In genomic region chr5:88768201-88768600, GRCm38 (mm10) we compare ENCODE assay signal across 18 mouse cellular contexts. TPM values are rescaled to one million over a fixed set of nuclear protein-coding genes. Genes with fewer than 3 reads are reported as not detected.
DNase-seq lines count a peak whose midpoint lies in the region; ATAC-seq lines count a peak whose summit lies in the region.
"Had no signal": no experiment of that assay in that cellular context is flagged by ENCODE, and none has a peak within 500 bp of the region (broad histone marks: within the 10 kb centered on the region; RNA-seq: fewer than 3 reads in every experiment).

No protein-coding gene starts in this region.

- peaks cover 59% of the 10 kb centered on the region for H3K79me2 ChIP-seq in macrophage (ENCODE audit: inconsistent target)

- peaks cover 12% of the 10 kb centered on the region for H3K4me1 ChIP-seq in heart, embryonic 11.5 days (ENCODE audit: control insufficient read depth, insufficient read depth, low read length)
- peaks cover 11% of the 10 kb centered on the region for H3K4me1 ChIP-seq in heart, embryonic 12.5 days (replicated peaks)
- H3K4me1 ChIP-seq in liver, embryonic 11.5 days (replicated peaks; ENCODE audit: control insufficient read depth, insufficient read depth, low read length) = peaks cover 29% of the 10 kb centered on the region
- peaks cover 19% of the 10 kb centered on the region for H3K4me1 ChIP-seq in midbrain, embryonic 14.5 days (ENCODE audit: control insufficient read depth, insufficient read depth, low read length)

- H3K4me2 ChIP-seq in heart, embryonic 11.5 days = peak overlapping the region; percentile 67; the same call in 1 of the 2 replicates
- no peak overlapping the region for H3K4me2 ChIP-seq in heart, embryonic 12.5 days
- peak overlapping the region; percentile 69 for H3K4me2 ChIP-seq in liver, embryonic 11.5 days
- no peak overlapping the region for H3K4me2 ChIP-seq in midbrain, embryonic 14.5 days (ENCODE audit: low read length)
- H3K4me2 ChIP-seq: kidney, embryonic 15.5 days; stomach, embryonic 15.5 days had no signal

- H3K4me3 ChIP-seq in heart, embryonic 11.5 days (ENCODE audit: low read depth, low read length) = no peak overlapping the region
- no peak overlapping the region for H3K4me3 ChIP-seq in heart, embryonic 12.5 days
- H3K4me3 ChIP-seq in liver, embryonic 11.5 days (ENCODE audit: low read depth, low read length) = peak overlapping the region; percentile 29
- no peak overlapping the region; the same call in 1 of the 2 replicates for H3K4me3 ChIP-seq in macrophage (ENCODE audit: inconsistent target)
- no peak overlapping the region for H3K4me3 ChIP-seq in midbrain, embryonic 14.5 days (replicated peaks; ENCODE audit: low read depth, low read length)
- H3K4me3 ChIP-seq: heart, adult 2 months; kidney, embryonic 15.5 days; limb, embryonic 10.5 days; midbrain, embryonic 10.5 days; neural tube, embryonic 12.5 days; stomach, embryonic 15.5 days had no signal

- H3K9ac ChIP-seq in heart, embryonic 11.5 days (ENCODE audit: low read depth, low read length) = no peak overlapping the region
- no peak overlapping the region for H3K9ac ChIP-seq in heart, embryonic 12.5 days
- no peak overlapping the region for H3K9ac ChIP-seq in liver, embryonic 11.5 days (ENCODE audit: low read depth, low read length)
- no peak overlapping the region for H3K9ac ChIP-seq in midbrain, embryonic 14.5 days (replicated peaks; ENCODE audit: low read length)
- H3K9ac ChIP-seq: kidney, embryonic 15.5 days; neural tube, embryonic 12.5 days; stomach, embryonic 15.5 days had no signal

- H3K27me3 ChIP-seq in heart, embryonic 11.5 days (ENCODE audit: control insufficient read depth, insufficient read depth, low read length) = no peaks in the 10 kb centered on the region
- H3K27me3 ChIP-seq in heart, embryonic 12.5 days (replicated peaks) = no peaks in the 10 kb centered on the region
- H3K27me3 ChIP-seq in liver, embryonic 11.5 days (replicated peaks; ENCODE audit: control insufficient read depth, insufficient read depth, low read length) = no peaks in the 10 kb centered on the region
- no peaks in the 10 kb centered on the region for H3K27me3 ChIP-seq in midbrain, embryonic 14.5 days (ENCODE audit: control insufficient read depth, insufficient read depth, low read length)
- H3K27me3 ChIP-seq: kidney, embryonic 15.5 days; neural tube, embryonic 12.5 days; stomach, embryonic 15.5 days had no signal

- ATAC-seq in heart, embryonic 11.5 days (replicated peaks; ENCODE audit: insufficient number of reproducible peaks, low FRiP score, low TSS enrichment) = no peak
- ATAC-seq in heart, embryonic 12.5 days (ENCODE audit: insufficient number of reproducible peaks, low FRiP score) = no peak
- peak; percentile 24 for ATAC-seq in liver, embryonic 11.5 days (replicated peaks; ENCODE audit: low FRiP score)
- ATAC-seq in midbrain, embryonic 14.5 days (ENCODE audit: low FRiP score, low TSS enrichment) = no peak
- no peak for ATAC-seq in frontal cortex, adult (ENCODE audit: low TSS enrichment)

- no peak overlapping the region for H3K27ac ChIP-seq in heart, embryonic 11.5 days (ENCODE audit: low read depth, low read length)
- no peak overlapping the region for H3K27ac ChIP-seq in heart, embryonic 12.5 days (ENCODE audit: poor library complexity, severe bottlenecking)
- peak overlapping the region; percentile 74 for H3K27ac ChIP-seq in liver, embryonic 11.5 days (ENCODE audit: low read depth, low read length)
- H3K27ac ChIP-seq in macrophage = peak overlapping the region; percentile 64
- H3K27ac ChIP-seq in midbrain, embryonic 14.5 days (replicated peaks; ENCODE audit: low read depth, low read length) = no peak overlapping the region
- H3K27ac ChIP-seq: heart, adult 2 months; kidney, embryonic 15.5 days; limb, embryonic 10.5 days; midbrain, embryonic 10.5 days; neural tube, embryonic 12.5 days; stomach, embryonic 15.5 days had no signal

- no peaks in the 10 kb centered on the region for H3K9me3 ChIP-seq in heart, embryonic 11.5 days (replicated peaks; ENCODE audit: control insufficient read depth, low read length)
- no peaks in the 10 kb centered on the region for H3K9me3 ChIP-seq in heart, embryonic 12.5 days (replicated peaks)
- no peaks in the 10 kb centered on the region for H3K9me3 ChIP-seq in liver, embryonic 11.5 days (ENCODE audit: control insufficient read depth, low read length)
- no peaks in the 10 kb centered on the region for H3K9me3 ChIP-seq in midbrain, embryonic 14.5 days (ENCODE audit: control insufficient read depth, low read length)
- H3K9me3 ChIP-seq: kidney, embryonic 15.5 days; limb, embryonic 10.5 days; midbrain, embryonic 10.5 days; neural tube, embryonic 12.5 days; stomach, embryonic 15.5 days had no signal

- WGBS in heart, embryonic 11.5 days (ENCODE audit: insufficient replicate concordance) = 86% methylated on average over 6 of the region's 6 CpGs
- WGBS in heart, embryonic 12.5 days = 79% methylated on average over 6 of the region's 6 CpGs
- 50% methylated on average over 6 of the region's 6 CpGs for WGBS in liver, embryonic 11.5 days
- WGBS in macrophage (ENCODE audit: missing documents) = 81% methylated on average over 6 of the region's 6 CpGs
- 92% methylated on average over 6 of the region's 6 CpGs for WGBS in midbrain, embryonic 14.5 days

- peaks cover 16% of the 10 kb centered on the region for H3K36me3 ChIP-seq in heart, embryonic 11.5 days (ENCODE audit: control insufficient read depth, insufficient read depth, low read length)
- H3K36me3 ChIP-seq in heart, embryonic 12.5 days = peaks cover 26% of the 10 kb centered on the region
- peaks cover 21% of the 10 kb centered on the region for H3K36me3 ChIP-seq in liver, embryonic 11.5 days (ENCODE audit: control insufficient read depth, insufficient read depth, low read length)
- H3K36me3 ChIP-seq in macrophage (ENCODE audit: inconsistent target) = peaks cover 11% of the 10 kb centered on the region
- peaks cover 24% of the 10 kb centered on the region for H3K36me3 ChIP-seq in midbrain, embryonic 14.5 days (ENCODE audit: control insufficient read depth, insufficient read depth, low read length)

- peak; percentile 74 for DNase-seq in c-Kit-positive CD71-positive TER-119-positive erythroid progenitor cells, embryonic 14.5 days (ENCODE audit: low spot score)
- no peak for DNase-seq in liver, embryonic 11.5 days (ENCODE audit: low spot score)
- DNase-seq in midbrain, embryonic 14.5 days = no peak
- no peak for DNase-seq in natural killer cell, adult 2 months (ENCODE audit: low spot score in 2 of 2)
- DNase-seq: cerebellum, postnatal 10 days; heart, adult 2 months; kidney, postnatal 4 days; lung, adult 18-20 months; thymus, adult 2 months had no signal

RNA-seq across cellular contexts. Expression of gene Dck, which starts 3.4 kb away (rescaled TPM):
- polyA plus RNA-seq in heart, embryonic 11.5 days (2014; fragmentation: Nextera tagmentation; extraction: Ambion mirVana) = 54.0 and 54.7 TPM in 2 replicates
- polyA plus RNA-seq in heart, embryonic 12.5 days (2016; fragmentation: Nextera tagmentation; extraction: Ambion mirVana) = 48.3 and 49.1 TPM in 2 replicates
- 87.7 and 98.8 TPM in 2 replicates for polyA plus RNA-seq in liver, embryonic 11.5 days (2014; fragmentation: Nextera tagmentation; extraction: Ambion mirVana)
- total RNA-seq in macrophage (2018; cell fraction: chromatin; rRNA removed) = 10 to 100 TPM in 20 of 26 experiments, 1 to 10 TPM in 6; 4.1 to 58.0 (median 23.3) TPM
- total RNA-seq in macrophage (2018; cell fraction: cytosol; rRNA removed) = 100 to 1,000 TPM in 5 of 26 experiments, 10 to 100 TPM in 21; 19.9 to 144 (median 49.0) TPM
- total RNA-seq in macrophage (2018; cell fraction: nucleus; rRNA removed) = 100 to 1,000 TPM in 3 of 26 experiments, 10 to 100 TPM in 21, 1 to 10 TPM in 2; 9.7 to 121 (median 60.7) TPM
- 27.6 to 66.9 TPM (median 53.1 TPM) in 3 replicates for polyA plus RNA-seq in macrophage (2018)
- polyA plus RNA-seq in midbrain, embryonic 14.5 days (2014; fragmentation: Nextera tagmentation; extraction: Ambion mirVana) = 51.0 and 67.5 TPM in 2 replicates

RNA-seq across cellular contexts. Expression of gene Mob1b, which starts 47.5 kb away (rescaled TPM):
- polyA plus RNA-seq in heart, embryonic 11.5 days (2014; fragmentation: Nextera tagmentation; extraction: Ambion mirVana) = 32.4 and 39.8 TPM in 2 replicates
- polyA plus RNA-seq in heart, embryonic 12.5 days (2016; fragmentation: Nextera tagmentation; extraction: Ambion mirVana) = 32.6 and 36.7 TPM in 2 replicates
- polyA plus RNA-seq in liver, embryonic 11.5 days (2014; fragmentation: Nextera tagmentation; extraction: Ambion mirVana) = 16.0 TPM in 2 replicates
- 100 to 1,000 TPM in 6 of 26 experiments, 10 to 100 TPM in 20; 25.1 to 127 (median 79.7) TPM for total RNA-seq in macrophage (2018; cell fraction: chromatin; rRNA removed)
- 10 to 100 TPM; 20.8 to 41.3 (median 28.3) TPM for total RNA-seq in macrophage (2018; cell fraction: cytosol; rRNA removed)
- total RNA-seq in macrophage (2018; cell fraction: nucleus; rRNA removed) = 100 to 1,000 TPM in 2 of 26 experiments, 10 to 100 TPM in 24; 36.2 to 156 (median 66.0) TPM
- polyA plus RNA-seq in macrophage (2018) = 8.3 to 13.9 TPM (median 13.6 TPM) in 3 replicates
- polyA plus RNA-seq in midbrain, embryonic 14.5 days (2014; fragmentation: Nextera tagmentation; extraction: Ambion mirVana) = 13.4 and 13.7 TPM in 2 replicates

Comparison
In these comparisons a context has a peak if more than half of its experiments do, and no peak if none do; other contexts are left out.
1. H3K4me2 ChIP-seq: peak in heart, embryonic 11.5 days (single experiment) and liver, embryonic 11.5 days (single experiment); none in heart, embryonic 12.5 days (single experiment) and midbrain, embryonic 14.5 days (single experiment).
2. H3K27ac ChIP-seq: peak in liver, embryonic 11.5 days (single experiment) and macrophage (single experiment); none in heart, embryonic 11.5 days (single experiment), heart, embryonic 12.5 days (single experiment) and midbrain, embryonic 14.5 days (single experiment).